Mouse (Mus musculus) R1 (cell line): ENCODE data around the gene Fcho2.

Source experiments
- DNase-seq: peaks from one replicate; pipeline ENCODE4 v3.0.0-alpha.2; 2018; ENCODE audit warnings: low read depth, low spot score

The Fcho2 gene

DNA sequence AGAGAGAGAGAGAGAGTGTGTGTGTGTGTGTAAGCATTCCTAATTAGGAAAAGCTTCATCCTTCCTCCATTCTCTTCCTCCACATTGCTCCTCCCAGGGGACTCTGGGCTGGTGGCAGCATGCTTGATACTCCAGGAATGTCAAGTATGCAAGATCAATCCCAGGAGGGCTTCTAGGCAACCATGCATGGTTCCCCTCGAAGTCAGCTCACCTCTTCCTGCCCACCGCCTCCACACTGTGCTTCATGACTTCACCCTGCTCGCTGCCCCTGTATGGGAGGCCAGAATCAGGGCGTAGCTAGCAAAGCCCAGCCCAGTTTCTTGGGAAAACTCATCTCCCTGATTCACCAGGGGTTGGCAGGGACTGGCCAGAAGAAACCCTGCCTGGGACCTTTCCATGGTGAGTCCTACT, 135.6 kb downstream of the Fcho2 start:
- peak; percentile 44 for DNase-seq

DNA sequence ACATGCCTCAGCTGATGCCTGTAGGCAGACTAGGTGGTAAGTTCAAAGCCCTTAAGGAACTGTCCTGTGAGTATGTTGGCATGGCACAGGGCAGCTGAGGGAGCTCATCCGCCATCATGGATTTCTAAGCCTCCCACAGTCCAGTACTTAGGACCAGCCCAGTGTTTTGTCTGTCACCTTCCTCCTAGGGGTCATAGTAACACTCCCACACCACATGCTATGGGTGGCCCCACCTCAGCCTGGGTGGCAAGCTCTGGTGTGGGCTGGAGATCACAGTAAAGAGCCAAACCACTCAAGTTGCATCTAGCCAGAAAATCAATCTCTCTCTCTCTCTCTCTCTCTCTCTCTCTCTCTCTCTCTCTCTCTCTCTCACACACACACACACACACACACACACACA, 136.0 kb downstream of the Fcho2 start:
- no peak for DNase-seq

DNA sequence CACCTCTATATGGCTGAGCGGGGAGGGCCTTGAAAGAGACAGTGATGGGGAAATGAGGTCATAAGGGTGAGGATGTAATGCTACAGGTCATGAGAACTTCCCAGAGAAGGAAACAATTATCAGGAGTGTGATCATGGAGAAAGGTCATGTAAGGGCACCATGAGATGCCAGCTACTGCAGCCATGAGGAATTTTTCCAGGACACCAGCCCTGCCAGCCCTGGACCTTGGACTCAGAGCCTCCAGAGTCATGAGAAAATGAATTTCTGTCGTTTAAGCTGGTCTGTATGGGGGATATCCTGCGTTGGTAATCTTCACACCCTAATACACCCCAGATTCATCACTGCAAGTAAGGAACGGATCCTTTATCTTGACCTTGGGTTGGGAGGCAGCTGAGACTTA, 141.3 kb downstream of the Fcho2 start:
- no peak for DNase-seq
